Mouse (Mus musculus): ENCODE results near the gene Sh3gl1. TPM values are rescaled to one million over a fixed set of nuclear protein-coding genes. Genes with fewer than 3 reads are reported as not detected.

The Sh3gl1 gene
- polyA plus RNA-seq, 1 experiment from 2014 or later = 190 TPM

- Histone ChIP-seq H3K36me3 (ENCODE audit: insufficient read depth, low read length) (peaks cover 15% of the 10 kb centered on the region; the same call in 1 of the 2 replicates), H3K27me3 (ENCODE audit: insufficient read depth, low read length) (no peaks in the 10 kb centered on the region), H3K9ac (replicated peaks; ENCODE audit: low read length) (peak overlapping the region; percentile 44; the same call in 1 of the 2 replicates), H3K4me1 (ENCODE audit: insufficient read depth, low read length) (peaks cover 55% of the 10 kb centered on the region), H3K9me3 (ENCODE audit: low read length) (no peaks in the 10 kb centered on the region), H3K27ac (ENCODE audit: low read length) (peak overlapping the region; percentile 75), H3K4me2 (replicated peaks; ENCODE audit: low read depth, low read length) (peak overlapping the region; percentile 17; the same call in 1 of the 2 replicates), H3K4me3 (ENCODE audit: low read length) (no peak overlapping the region)
- peak; percentile 28 for ATAC-seq (ENCODE audit: low FRiP score, low TSS enrichment)
- 73% methylated on average over 6 of the region's 6 CpGs for WGBS
Measured at GRCm38 (mm10) chr17:56032127-56032733, 4.2 kb downstream of the Sh3gl1 start.

- Histone ChIP-seq H3K36me3 (ENCODE audit: insufficient read depth, low read length) (peaks cover 15% of the 10 kb centered on the region; the same call in 1 of the 2 replicates), H3K27ac (ENCODE audit: low read length) (peak overlapping the region; percentile 57; the same call in 1 of the 2 replicates), H3K4me2 (replicated peaks; ENCODE audit: low read depth, low read length) (no peak overlapping the region), H3K27me3 (ENCODE audit: insufficient read depth, low read length) (no peaks in the 10 kb centered on the region), H3K4me1 (ENCODE audit: insufficient read depth, low read length) (peaks cover 57% of the 10 kb centered on the region), H3K9me3 (ENCODE audit: low read length) (no peaks in the 10 kb centered on the region), H3K4me3 (ENCODE audit: low read length) (no peak overlapping the region), H3K9ac (replicated peaks; ENCODE audit: low read length) (peak overlapping the region; percentile 42)
- ATAC-seq (ENCODE audit: low FRiP score, low TSS enrichment) = no peak
- WGBS = 87% methylated on average over 7 of the region's 7 CpGs
Measured at GRCm38 (mm10) chr17:56031431-56031830, 5.0 kb downstream of the Sh3gl1 start.

GRCm38 (mm10) chr17:56030919-56031318, 5.5 kb downstream of the Sh3gl1 start:
- Histone ChIP-seq H3K4me3 (ENCODE audit: low read length) (no peak overlapping the region), H3K36me3 (ENCODE audit: insufficient read depth, low read length) (peaks cover 15% of the 10 kb centered on the region; the same call in 1 of the 2 replicates), H3K27ac (ENCODE audit: low read length) (peak overlapping the region; percentile 57; the same call in 1 of the 2 replicates), H3K4me1 (ENCODE audit: insufficient read depth, low read length) (peaks cover 62% of the 10 kb centered on the region), H3K9me3 (ENCODE audit: low read length) (no peaks in the 10 kb centered on the region), H3K27me3 (ENCODE audit: insufficient read depth, low read length) (no peaks in the 10 kb centered on the region), H3K4me2 (replicated peaks; ENCODE audit: low read depth, low read length) (no peak overlapping the region), H3K9ac (replicated peaks; ENCODE audit: low read length) (peak overlapping the region; percentile 42)
- 36% methylated on average over 5 of the region's 5 CpGs for WGBS
- peak; percentile 46 for ATAC-seq (ENCODE audit: low FRiP score, low TSS enrichment)

- ATAC-seq (ENCODE audit: low FRiP score, low TSS enrichment) = no peak
- H3K27me3 ChIP-seq (ENCODE audit: insufficient read depth, low read length) = no peaks in the 10 kb centered on the region
- peak overlapping the region; percentile 26; the same call in 1 of the 2 replicates for H3K27ac ChIP-seq (ENCODE audit: low read length)
- no peak overlapping the region for H3K9ac ChIP-seq (replicated peaks; ENCODE audit: low read length)
- H3K4me3 ChIP-seq (ENCODE audit: low read length) = no peak overlapping the region
- WGBS = 83% methylated on average over 9 of the region's 9 CpGs
- no peaks in the 10 kb centered on the region for H3K9me3 ChIP-seq (ENCODE audit: low read length)
- peaks cover 15% of the 10 kb centered on the region; the same call in 1 of the 2 replicates for H3K36me3 ChIP-seq (ENCODE audit: insufficient read depth, low read length)
- H3K4me1 ChIP-seq (ENCODE audit: insufficient read depth, low read length) = peaks cover 60% of the 10 kb centered on the region
- H3K4me2 ChIP-seq (replicated peaks; ENCODE audit: low read depth, low read length) = no peak overlapping the region
Measured at GRCm38 (mm10) chr17:56030238-56030870, 6.1 kb downstream of the Sh3gl1 start.

GRCm38 (mm10) chr17:56027801-56028441, 8.5 kb downstream of the Sh3gl1 start:
- Histone ChIP-seq H3K4me2 (replicated peaks; ENCODE audit: low read depth, low read length) (no peak overlapping the region), H3K36me3 (ENCODE audit: insufficient read depth, low read length) (peaks cover 6% of the 10 kb centered on the region; the same call in 1 of the 2 replicates), H3K27ac (ENCODE audit: low read length) (no peak overlapping the region), H3K27me3 (ENCODE audit: insufficient read depth, low read length) (no peaks in the 10 kb centered on the region), H3K9me3 (ENCODE audit: low read length) (no peaks in the 10 kb centered on the region), H3K9ac (replicated peaks; ENCODE audit: low read length) (no peak overlapping the region), H3K4me3 (ENCODE audit: low read length) (no peak overlapping the region), H3K4me1 (ENCODE audit: insufficient read depth, low read length) (peaks cover 51% of the 10 kb centered on the region)
- WGBS = 84% methylated on average over 5 of the region's 5 CpGs
- ATAC-seq (ENCODE audit: low FRiP score, low TSS enrichment) = no peak

- ATAC-seq (ENCODE audit: low FRiP score, low TSS enrichment) = no peak
- H3K9ac ChIP-seq (replicated peaks; ENCODE audit: low read length) = no peak overlapping the region
- H3K4me3 ChIP-seq (ENCODE audit: low read length) = no peak overlapping the region
- H3K36me3 ChIP-seq (ENCODE audit: insufficient read depth, low read length) = peaks cover 6% of the 10 kb centered on the region; the same call in 1 of the 2 replicates
- H3K27ac ChIP-seq (ENCODE audit: low read length) = no peak overlapping the region
- WGBS = 64% methylated on average over 1 of the region's 1 CpGs
- no peaks in the 10 kb centered on the region for H3K9me3 ChIP-seq (ENCODE audit: low read length)
- H3K27me3 ChIP-seq (ENCODE audit: insufficient read depth, low read length) = no peaks in the 10 kb centered on the region
- no peak overlapping the region for H3K4me2 ChIP-seq (replicated peaks; ENCODE audit: low read depth, low read length)
- H3K4me1 ChIP-seq (ENCODE audit: insufficient read depth, low read length) = peaks cover 48% of the 10 kb centered on the region
Measured at GRCm38 (mm10) chr17:56026881-56027280, 9.6 kb downstream of the Sh3gl1 start.

- H3K9ac ChIP-seq (replicated peaks; ENCODE audit: low read length) = no peak overlapping the region
- peaks cover 43% of the 10 kb centered on the region for H3K4me1 ChIP-seq (ENCODE audit: insufficient read depth, low read length)
- no peak overlapping the region for H3K4me2 ChIP-seq (replicated peaks; ENCODE audit: low read depth, low read length)
- H3K4me3 ChIP-seq (ENCODE audit: low read length) = no peak overlapping the region
- H3K36me3 ChIP-seq (ENCODE audit: insufficient read depth, low read length) = peaks cover 6% of the 10 kb centered on the region; the same call in 1 of the 2 replicates
- no peaks in the 10 kb centered on the region for H3K27me3 ChIP-seq (ENCODE audit: insufficient read depth, low read length)
- 67% methylated on average over 1 of the region's 1 CpGs for WGBS
- H3K9me3 ChIP-seq (ENCODE audit: low read length) = no peaks in the 10 kb centered on the region
- H3K27ac ChIP-seq (ENCODE audit: low read length) = no peak overlapping the region
- ATAC-seq (ENCODE audit: low FRiP score, low TSS enrichment) = no peak
Measured at GRCm38 (mm10) chr17:56026303-56026702, 10.1 kb downstream of the Sh3gl1 start.

- H3K27me3 ChIP-seq (ENCODE audit: insufficient read depth, low read length) = no peaks in the 10 kb centered on the region
- no peak overlapping the region for H3K4me2 ChIP-seq (replicated peaks; ENCODE audit: low read depth, low read length)
- peaks cover 32% of the 10 kb centered on the region; the same call in 1 of the 2 replicates for H3K4me1 ChIP-seq (ENCODE audit: insufficient read depth, low read length)
- H3K9ac ChIP-seq (replicated peaks; ENCODE audit: low read length) = no peak overlapping the region
- ATAC-seq (ENCODE audit: low FRiP score, low TSS enrichment) = no peak
- no peaks in the 10 kb centered on the region for H3K9me3 ChIP-seq (ENCODE audit: low read length)
- WGBS = 70% methylated on average over 5 of the region's 5 CpGs
- no peak overlapping the region for H3K27ac ChIP-seq (ENCODE audit: low read length)
- H3K4me3 ChIP-seq (ENCODE audit: low read length) = no peak overlapping the region
- H3K36me3 ChIP-seq (ENCODE audit: insufficient read depth, low read length) = peaks cover 10% of the 10 kb centered on the region; the same call in 1 of the 2 replicates
Measured at GRCm38 (mm10) chr17:56024931-56025330, 11.5 kb downstream of the Sh3gl1 start.

GRCm38 (mm10) chr17:56024476-56024875, 12.0 kb downstream of the Sh3gl1 start:
- ATAC-seq (ENCODE audit: low FRiP score, low TSS enrichment) = no peak
- Histone ChIP-seq H3K9me3 (ENCODE audit: low read length) (no peaks in the 10 kb centered on the region), H3K36me3 (ENCODE audit: insufficient read depth, low read length) (peaks cover 14% of the 10 kb centered on the region; the same call in 1 of the 2 replicates), H3K27me3 (ENCODE audit: insufficient read depth, low read length) (no peaks in the 10 kb centered on the region), H3K4me2 (replicated peaks; ENCODE audit: low read depth, low read length) (no peak overlapping the region), H3K4me1 (ENCODE audit: insufficient read depth, low read length) (peaks cover 32% of the 10 kb centered on the region; the same call in 1 of the 2 replicates), H3K9ac (replicated peaks; ENCODE audit: low read length) (no peak overlapping the region), H3K4me3 (ENCODE audit: low read length) (no peak overlapping the region), H3K27ac (ENCODE audit: low read length) (no peak overlapping the region)
- WGBS = 58% methylated on average over 2 of the region's 2 CpGs
